Mouse (Mus musculus) R1 (cell line): ENCODE measurements around the gene Lrpprc.
A peak's percentile ranks its signal among the peaks of the same experiment; 100 is the strongest.

Source experiments
- DNase-seq: peaks from one replicate; pipeline ENCODE4 v3.0.0-alpha.2; 2018; ENCODE audit warnings: low read depth, low spot score

Lrpprc gene

DNA sequence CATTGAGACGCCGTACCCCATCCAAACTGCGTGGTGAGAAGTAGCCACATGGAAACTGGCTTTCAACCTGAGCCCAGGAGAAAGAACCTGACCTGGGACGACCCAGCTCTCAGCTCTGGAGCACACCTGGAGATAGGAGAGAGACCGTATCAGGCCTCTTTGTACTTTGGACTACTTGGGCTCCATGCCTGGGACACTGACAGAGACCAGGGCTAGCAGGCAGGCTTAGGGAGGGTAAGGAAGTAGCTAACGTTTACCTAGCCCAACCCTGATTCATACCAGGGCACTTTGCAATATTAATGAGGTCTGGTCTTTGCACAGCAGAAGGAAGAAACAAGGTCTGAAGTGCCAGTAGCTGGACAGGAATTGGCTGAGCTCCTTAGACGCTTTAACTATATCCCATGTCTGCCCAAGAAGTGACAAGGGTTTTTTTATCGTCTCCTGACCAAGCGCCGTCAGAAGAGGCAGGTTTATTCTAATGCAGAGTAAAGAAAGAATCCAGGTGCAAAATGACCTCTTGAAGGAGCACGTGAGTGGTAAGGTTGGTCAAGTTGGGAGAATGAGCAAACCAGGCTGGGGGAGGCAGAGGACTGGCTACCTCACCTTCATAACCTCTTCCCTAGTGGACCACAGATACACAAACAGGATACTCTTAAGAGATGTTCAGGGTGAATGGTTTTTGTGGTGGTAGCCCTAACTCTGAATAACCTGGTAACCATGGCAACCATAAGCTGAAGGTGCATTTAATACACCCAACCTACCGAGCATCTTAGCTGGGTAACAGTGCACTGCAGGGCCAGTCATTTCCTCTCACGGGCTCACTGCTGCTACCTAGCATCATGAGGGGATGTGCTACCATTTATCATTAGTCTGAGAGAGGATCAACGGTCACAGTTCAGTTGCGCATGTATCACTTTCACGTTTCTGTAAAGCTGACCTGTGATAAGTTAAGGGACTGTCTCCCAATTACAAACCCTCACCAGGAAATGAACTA lies 117.9 kb downstream of the Lrpprc start:
- DNase-seq, result no peak

DNA sequence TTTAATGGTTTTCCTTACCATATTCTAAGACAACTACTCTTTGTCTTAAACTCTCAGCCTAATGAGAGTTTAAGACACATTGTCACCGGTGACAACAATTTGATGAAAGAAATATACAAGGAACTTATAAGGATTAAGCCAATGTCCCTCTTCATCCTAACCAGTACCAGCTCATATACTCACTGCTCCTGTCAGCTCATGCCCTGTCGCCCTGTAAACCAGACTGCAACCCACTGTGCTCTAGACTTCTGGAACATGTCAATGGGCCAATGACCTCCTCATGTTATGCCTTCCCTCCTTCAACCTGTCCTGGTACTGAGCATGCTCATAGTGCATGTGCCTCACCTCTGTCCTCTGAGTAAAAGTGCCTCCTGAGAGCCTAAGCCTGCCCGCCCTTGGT lies 122.7 kb downstream of the Lrpprc start:
- no peak for DNase-seq

DNA sequence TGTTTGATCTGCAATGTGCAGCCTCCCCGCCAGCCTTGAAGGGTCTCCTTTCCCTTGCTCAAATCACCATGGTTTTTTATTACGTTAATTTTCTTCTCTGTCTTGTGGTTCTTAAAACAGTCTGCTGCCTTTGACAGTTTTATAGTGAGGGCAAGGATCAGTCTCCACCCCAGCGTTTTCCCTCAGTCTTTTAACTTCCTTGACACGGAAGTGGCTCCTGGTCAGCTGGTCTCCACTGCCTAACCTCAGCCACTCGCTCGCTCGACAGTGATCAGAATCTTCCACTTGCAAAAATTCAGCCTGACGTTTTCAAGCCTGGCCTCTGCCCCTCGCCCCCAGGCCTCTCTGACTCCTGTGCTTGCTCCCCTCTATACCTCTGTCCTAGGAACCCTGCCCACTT lies 124.9 kb downstream of the Lrpprc start:
- DNase-seq, result no peak

DNA sequence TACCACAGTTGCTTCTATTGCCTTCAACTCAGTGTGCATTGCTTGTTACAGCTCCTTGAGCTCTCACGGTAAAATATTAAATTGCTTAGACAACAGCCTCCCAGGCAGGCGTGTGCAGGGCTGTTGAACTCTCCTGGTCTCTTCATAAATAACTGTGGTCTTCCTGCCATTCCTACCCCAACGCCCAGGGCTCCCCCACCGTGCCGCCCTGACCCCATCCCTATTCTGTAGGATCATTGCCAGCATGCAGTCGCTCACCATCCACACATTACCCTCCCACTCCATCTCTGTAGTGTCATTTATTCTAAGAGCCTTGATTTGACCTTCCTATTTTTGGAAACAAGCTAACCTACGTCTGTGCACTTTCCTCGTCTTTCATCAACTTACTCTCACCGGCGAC lies 125.5 kb downstream of the Lrpprc start:
- no peak for DNase-seq

DNA sequence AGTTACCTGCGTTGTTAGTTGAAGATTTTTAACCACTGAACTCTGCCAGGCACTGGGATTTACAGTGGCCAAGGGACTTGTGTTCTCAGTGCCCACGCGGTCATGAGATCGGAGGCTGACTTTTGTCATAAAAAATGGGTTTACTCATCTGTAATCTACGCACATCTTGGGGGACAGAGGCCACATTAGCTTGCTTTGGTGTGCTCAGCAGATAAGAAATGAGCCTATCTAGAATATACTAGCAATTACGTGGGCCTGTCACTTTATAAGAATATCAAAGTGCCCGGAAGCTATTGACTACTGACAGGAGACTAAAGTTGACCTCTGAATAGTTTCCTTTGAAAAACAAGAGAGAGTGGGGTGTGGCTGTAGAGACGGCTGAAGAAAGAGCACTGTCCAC lies 131.6 kb downstream of the Lrpprc start:
- DNase-seq, result no peak

DNA sequence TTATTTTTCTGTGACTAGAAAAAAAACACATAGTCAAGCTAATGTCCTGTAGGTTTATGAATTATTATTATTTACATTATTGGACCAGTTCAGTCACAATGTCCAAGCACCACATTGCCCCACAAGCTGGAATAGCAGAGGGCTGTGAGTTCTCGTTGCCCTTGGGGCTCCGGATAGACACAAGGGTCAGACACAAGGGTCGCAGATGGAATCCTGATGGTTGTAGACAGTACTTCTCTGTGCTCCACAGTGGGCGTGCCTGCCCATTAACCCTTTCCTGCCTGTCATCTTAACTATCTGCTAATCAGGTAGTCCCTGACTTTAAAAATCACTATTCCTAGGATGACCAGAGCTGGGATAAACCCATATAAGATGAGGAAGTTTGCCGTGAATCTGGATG lies 132.4 kb downstream of the Lrpprc start:
- DNase-seq, result no peak

DNA sequence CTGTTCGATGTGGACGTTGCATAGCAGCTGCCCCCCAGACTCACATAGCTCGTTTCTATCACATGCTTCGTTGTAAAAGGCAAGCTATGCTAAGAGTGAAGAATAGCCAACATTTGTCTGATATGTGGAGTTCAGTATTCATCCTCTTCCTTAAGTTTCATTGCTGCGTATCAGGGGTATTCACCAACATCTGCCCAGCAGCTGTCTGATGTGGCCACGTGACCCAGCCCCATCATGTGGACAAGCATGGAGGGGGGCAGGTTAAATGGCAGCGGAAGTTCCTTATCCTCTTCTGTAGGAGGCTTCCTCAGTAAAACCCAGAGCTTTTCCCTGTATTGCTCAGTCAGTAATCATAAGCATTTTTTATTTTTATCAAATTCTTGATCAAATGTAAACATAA lies 132.8 kb downstream of the Lrpprc start:
- DNase-seq, result no peak

DNA sequence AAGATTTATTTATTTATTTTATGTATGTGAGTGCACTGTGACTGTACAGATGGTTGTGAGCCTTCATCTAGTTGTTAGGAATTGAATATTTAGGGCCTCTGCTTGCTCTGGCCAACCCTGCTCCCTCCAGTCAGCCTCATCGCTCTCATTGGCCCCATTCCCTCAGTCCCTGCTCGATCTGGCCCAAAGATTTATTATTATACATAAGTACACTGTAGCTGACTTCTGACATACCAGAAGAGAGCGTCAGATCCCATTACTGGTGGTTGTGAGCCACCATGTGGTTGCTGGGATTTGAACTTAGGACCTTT lies 133.2 kb downstream of the Lrpprc start:
- DNase-seq, result no peak

DNA sequence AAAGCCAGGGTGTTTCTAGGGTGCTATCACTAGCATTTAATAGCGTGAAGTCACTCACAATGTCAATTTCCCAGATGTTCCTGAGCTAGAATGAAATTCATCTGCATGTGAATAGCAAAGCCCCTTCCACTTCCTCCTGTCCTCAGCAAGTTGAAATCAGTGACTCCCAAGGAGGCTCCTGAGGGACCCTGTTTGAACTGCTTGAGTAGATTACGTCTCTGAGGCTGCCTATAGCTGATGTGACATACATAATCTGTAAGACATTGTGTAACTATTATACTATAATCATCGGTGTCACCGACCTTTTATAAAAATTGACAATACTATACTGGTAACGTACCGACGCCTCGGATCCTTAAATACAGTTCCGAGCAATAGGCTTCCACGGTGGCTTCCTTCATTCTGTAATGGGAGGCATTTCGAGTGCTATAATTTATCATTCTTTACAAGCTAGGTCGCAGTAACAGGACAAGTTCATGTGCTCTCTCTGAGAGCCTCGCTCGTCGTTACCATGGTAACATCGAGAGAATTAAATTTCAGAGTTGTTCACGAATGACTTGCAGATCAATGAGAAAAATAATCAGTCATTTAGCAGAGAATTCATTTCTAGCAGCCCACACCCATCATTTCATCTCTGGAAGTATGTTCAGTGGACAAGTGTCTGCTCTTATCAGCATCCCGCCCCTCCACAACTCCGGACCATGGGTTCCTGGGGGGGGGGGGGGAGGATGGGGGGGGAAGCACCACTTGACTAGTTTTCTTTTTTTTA lies 133.8 kb downstream of the Lrpprc start:
- DNase-seq, result peak; percentile 51

DNA sequence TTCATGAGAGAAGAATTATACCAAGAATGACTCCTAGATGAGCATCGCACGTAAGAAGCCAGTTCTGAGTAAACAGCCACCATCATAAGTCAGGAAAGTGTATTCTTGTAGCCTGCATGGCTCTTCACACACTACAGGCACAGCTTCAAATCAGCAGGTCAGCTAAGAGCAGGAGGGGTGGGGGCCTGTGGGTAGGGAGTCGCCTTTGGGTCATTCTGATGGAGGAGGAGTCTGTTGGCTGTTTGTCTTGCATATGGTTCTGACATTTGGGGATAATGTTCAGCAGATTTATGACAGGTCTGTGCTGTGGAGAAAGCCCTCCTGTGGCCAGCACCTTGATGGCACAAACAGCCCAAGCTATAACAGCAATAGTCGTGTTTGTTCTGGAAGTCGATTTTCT lies 134.4 kb downstream of the Lrpprc start:
- DNase-seq, result no peak
